Mouse (Mus musculus): Measurements from ENCODE around the gene Nacc1. TPM values are rescaled to one million over a fixed set of nuclear protein-coding genes. Genes with fewer than 3 reads are reported as not detected.

The Nacc1 gene
- 46.5 and 55.3 TPM in 2 replicates for total RNA-seq (2017)

DNA sequence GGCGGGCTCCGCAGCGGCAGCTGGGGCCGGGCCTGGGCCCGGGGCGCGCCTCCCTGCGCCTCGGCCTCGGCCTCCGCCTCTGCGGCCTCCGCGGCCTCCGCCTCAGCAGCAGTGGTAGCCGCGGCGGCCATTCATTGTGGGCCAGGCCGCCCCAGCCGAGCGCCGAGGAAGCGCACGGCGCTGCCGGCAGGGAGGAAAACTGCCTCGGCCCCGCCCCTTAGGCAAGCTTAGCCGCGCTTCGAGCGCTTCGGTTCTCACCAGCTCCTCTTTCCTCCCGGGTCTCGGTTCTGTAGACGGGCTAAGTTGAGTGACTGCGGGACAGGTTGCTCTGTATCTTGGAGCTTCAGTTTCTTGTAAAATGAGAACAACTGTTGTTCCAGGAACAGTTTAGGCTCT is at the start of gene Nacc1:
Gene Nacc1, minus strand, starts transcription at position 158 of the 396 bp plus-strand sequence.
- ATAC-seq (replicated peaks; ENCODE audit: low read depth, poor library complexity, severe bottlenecking): peak; percentile 70

DNA sequence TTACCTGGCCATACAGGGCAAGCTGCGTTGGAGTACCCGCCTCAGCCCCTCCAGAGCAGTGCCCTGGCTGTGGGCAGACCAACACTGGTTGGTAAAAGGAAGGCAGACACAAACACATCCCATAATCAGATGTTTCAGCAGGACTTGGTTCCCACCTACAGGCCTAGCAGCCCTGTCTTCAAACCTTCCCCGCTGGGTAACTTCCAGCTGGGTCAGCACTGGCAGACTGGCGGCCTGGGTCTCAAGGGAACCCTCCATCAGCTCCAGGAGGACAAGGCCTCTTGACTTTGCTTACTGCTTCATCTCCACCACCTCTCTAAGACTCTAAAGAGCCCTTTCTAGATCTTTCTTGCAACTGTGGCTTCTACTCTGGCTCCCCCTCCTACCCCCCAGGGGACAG is 48.9 kb upstream of the Nacc1 start:
- no peak for ATAC-seq (replicated peaks; ENCODE audit: low read depth, poor library complexity, severe bottlenecking)

DNA sequence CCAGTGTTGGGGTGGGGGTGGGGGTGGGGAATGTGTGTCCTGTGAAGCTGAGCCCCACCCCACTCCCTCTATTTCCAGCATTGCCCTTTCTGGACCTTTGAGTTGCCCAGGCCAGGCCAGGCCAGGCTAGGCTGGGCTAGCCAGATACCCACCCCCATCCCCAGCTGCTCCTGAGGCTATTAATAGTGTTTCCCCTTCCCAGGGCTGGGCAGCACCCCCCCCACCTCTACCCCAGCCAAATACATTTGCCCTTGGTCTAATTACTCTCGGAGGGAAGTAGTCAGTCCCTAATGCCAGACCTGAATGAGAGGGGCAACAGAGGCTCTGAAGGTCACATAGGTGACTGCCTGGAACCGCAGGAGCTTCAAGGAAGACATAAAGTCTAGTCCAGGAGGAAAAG is 47.9 kb upstream of the Nacc1 start:
- no peak for ATAC-seq (replicated peaks; ENCODE audit: low read depth, poor library complexity, severe bottlenecking)

DNA sequence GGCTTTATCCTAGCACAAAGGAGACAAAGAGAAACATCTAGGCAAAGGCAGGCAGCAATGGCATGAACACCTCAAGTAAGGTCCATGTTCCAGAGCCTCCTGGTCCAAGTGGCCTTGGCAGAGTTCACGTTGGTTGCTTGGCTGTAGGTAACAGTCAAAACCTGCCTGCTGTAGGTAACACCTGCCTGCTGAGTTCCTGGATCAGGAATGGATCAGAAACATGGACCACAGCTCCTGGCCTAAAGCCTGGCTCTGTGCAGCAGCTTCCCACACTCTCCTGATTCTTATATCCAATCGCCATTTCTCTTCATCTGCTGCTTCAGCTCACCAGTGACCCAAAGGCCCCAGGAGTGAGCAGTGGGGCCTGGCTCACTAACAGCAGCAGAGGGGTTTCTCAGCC is 47.0 kb upstream of the Nacc1 start:
- ATAC-seq (replicated peaks; ENCODE audit: low read depth, poor library complexity, severe bottlenecking): no peak

DNA sequence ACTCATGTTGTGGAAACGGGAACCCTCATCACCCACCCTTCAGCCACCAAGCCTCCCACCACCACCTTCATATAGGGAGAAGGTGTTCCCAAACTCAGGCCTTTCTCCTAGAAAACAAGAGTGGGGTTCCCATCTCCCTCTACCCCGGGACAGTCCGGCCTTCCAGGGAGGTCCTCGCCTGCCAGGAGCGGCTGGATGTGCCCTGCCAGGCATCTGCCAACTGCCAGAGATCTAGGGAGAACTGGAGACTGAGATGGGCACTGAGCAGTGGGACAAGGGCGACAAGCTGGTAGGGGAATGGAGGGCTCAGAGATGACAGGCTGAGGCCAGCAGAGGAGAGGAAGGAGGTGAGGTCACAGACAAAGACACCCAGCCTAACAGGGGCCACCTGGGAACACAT is 46.3 kb upstream of the Nacc1 start:
- no peak for ATAC-seq (replicated peaks; ENCODE audit: low read depth, poor library complexity, severe bottlenecking)

DNA sequence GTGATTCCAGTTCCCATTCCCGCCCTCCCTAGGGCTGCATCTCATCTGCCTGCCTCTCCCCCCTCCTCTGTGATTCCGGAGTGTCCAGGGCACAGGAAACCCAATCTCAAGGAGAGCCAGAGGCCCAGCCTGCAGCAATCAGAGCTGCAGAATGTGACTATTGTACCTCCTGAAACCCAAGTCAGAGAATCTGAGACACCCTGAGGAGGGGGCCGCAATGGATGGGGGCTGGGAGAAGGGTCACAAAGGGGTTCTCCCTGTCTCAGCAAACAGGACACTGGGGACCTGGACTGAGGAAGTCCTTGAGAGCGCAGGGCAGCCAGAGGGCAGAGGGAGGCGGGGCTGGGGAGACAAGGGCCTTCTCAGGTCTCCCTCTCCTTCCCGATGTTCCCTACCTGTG is 45.3 kb upstream of the Nacc1 start:
- no peak for ATAC-seq (replicated peaks; ENCODE audit: low read depth, poor library complexity, severe bottlenecking)

DNA sequence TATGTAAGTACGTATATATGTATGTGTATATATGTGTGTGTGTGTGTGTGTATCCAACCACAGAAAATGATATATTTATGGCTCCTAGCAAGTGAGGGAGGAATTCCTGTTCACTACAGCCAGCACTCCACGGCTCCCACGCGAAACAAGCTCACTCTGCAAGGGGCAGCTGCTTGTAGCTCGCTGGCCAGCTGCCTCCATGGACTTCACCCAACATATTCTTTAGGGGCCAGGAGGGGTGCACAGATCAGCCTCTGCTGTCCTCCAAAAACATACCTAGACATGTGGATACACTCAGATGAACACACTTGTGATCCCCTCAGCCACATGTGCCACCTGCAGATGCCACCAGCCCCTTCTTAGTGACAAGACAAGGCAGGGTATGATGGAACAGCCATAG is 44.9 kb upstream of the Nacc1 start:
- ATAC-seq (replicated peaks; ENCODE audit: low read depth, poor library complexity, severe bottlenecking): no peak

DNA sequence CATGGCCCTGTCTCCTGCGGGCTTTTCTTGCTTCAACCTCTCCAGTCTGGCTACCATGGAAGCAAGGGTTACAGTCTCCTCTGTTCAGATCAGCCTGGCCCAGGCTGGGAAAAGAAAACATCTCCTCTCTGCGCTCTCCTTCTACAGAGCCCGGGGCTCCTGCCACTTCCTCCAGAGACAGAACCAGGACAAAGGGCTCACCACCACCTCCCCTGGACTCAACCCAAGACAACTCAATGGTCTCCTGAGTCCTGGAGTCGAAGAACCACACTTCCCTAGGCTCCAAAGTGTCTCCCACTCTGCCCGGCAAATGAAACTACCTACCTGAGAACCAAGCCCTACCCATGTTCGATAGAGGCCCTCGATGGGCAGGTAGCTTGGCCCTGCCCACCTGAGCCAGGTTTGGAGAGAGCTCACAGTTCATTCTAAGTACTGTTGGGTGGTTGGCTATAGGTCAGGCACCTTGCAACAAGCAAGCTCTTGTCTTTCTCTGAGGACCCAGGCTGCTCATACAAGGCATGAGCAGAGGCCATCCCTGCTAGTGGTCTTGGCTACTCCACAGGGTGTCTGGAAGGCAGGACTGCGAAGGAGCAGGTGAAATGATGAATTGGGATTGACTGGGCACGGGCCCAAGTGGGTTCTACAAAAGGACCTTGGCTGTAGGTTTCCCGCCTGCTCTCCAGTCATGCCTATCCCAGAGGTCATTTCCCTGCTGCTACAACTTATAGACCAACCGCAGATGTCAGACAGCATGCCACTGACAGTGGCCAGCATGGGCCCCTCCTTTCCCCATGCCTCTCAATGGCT is 43.9 kb upstream of the Nacc1 start:
- ATAC-seq (replicated peaks; ENCODE audit: low read depth, poor library complexity, severe bottlenecking): no peak

DNA sequence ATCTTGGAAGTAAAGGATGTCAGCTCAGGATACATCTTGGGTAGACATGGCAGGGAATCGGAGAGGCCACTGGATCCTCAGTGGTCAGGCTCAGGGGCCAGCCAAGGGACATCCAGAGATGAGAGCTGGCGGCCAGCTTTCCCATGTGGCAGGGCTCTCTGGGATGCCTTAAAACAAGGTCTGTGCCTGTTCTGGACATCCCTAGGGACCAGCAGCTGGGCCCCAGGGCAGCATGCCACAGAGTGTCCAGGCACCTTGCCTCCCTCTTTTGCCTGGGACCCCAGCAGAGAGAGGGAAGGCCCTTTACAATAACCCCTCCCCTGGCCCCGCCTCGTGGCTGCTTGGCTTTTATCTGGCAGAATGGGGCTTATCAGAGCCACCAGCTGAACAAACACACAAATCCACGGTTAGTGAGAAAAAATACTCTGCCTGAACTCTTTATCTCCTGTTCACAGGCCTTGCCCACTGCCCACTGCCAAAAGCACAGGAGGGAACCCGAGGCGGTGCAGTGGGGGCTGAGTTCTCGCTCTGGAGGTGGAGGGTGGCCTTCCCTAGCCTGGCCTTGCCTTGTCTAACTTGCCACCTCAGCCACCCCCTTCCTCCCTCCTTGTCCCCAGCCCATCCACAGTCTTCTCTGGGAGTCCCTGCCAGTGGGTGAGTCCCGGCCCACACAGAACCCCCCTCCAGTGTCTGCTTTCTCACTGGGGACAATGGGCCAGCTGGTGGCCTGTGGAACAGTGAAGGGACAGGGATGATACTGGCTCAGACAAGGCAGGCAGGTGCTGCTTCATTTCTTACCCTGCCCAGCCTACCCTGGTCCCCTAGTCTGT is 43.1 kb upstream of the Nacc1 start:
- ATAC-seq (replicated peaks; ENCODE audit: low read depth, poor library complexity, severe bottlenecking): peak; percentile 75

DNA sequence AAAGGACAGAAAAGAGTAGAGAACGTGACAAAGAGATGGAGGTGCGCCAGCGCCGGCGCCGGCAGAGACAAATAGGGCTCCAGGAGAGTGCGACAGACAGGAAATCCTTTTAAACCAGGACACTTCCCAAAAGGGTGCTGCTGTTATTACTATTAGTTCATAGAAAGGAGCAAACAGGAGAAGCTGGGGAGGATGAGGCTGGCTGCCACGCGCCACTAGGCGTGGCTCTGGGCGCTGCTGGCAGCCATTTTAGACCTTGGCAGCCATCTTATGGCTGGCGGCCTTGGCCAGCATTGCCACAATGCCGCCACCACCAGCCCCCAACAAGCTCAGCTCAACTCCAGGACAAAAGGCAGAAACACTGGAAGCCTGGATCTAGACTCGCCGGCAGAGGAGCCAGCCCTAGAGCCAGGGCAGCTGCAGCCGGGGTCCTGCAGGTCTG is 42.3 kb upstream of the Nacc1 start:
- ATAC-seq (replicated peaks; ENCODE audit: low read depth, poor library complexity, severe bottlenecking): no peak

DNA sequence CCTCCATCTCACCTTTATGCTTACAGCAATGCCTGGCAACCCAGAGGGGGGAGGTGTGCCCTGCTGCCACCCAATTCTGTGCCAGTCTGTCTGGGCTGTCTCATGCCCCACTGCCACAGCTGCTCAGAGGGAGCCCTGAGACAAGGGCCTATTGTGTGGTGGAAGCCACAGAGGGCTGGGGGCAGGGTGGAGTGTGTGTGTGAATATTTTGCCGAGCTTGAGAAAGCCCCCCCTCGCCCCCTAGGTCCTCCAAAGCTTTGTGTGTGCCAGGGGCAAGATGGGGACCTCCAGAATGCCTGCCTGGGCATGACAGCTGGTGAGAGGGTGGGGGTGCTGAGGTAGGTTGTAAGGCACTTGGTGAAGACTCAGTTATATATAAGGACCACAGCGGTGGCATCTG is 40.8 kb upstream of the Nacc1 start:
- no peak for ATAC-seq (replicated peaks; ENCODE audit: low read depth, poor library complexity, severe bottlenecking)

DNA sequence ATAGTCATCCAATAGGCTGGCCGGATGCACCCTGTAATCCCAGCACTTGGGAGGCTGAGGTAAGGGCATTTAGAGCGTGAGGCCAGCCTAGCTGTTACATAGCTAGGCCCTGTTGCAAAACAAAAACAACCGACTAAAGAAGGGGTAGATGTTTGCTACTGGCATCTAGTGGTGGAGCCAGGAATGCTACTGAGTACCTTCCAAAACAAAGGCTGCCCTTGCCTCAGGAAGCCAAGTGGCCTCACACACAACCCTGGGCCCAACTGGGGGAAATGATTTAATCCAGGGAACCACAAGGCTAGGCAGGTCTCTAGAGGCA is 38.2 kb upstream of the Nacc1 start:
- peak; percentile 22; the same call in 1 of the 2 replicates for ATAC-seq (replicated peaks; ENCODE audit: low read depth, poor library complexity, severe bottlenecking)

DNA sequence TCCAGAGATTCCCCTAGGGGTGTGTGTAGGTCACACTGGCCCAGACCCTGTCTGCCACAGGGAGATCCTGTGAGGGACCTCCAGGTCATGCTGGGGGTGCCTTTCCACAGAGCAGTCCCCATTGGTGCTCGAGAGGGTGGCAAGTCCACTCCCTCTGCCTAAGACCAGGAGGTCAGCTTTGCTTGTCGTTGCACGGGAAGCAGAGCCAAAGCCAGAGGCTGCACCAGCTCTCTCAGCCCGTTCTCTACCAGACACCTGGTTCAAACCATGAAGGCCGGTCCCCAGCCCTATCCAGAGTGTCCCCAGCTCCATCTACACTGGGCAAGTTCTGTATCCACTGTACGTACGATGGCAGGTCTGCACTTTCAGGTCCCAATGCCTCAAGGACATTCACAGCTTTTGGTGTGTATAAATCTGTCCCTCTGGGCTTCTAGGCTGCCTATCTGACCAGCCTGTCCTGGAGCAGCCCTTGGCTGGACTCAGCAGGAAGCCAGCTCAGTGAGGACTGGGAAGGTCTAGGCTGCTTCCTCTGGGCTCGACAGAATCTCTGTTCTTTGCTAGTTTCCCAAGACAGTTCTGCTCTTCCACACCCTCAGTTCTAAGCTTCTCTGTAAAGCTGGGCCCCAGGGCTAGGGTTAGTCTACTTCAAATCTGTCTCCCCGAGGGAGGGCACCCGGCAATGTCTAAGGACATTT is 37.7 kb upstream of the Nacc1 start:
- no peak for ATAC-seq (replicated peaks; ENCODE audit: low read depth, poor library complexity, severe bottlenecking)

DNA sequence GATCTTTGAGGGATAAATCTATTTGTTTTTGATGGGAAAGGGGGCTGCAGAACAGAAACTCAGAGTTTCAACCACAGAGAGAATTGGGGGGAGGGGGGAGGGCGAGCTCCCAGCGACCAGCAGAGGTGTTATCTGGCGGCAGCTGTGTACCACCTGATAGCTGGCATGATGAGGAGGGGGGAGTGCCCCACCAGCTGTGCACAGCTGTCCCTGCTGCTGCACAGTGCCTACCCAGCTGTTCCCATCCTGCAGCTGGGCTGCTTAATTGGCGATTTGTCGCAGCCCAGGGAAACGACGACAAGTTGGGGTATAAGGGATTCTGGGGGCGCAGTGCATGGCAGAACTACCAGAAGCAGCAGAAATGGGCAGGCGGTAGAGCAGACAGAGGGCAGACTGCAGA is 37.0 kb upstream of the Nacc1 start:
- no peak for ATAC-seq (replicated peaks; ENCODE audit: low read depth, poor library complexity, severe bottlenecking)

DNA sequence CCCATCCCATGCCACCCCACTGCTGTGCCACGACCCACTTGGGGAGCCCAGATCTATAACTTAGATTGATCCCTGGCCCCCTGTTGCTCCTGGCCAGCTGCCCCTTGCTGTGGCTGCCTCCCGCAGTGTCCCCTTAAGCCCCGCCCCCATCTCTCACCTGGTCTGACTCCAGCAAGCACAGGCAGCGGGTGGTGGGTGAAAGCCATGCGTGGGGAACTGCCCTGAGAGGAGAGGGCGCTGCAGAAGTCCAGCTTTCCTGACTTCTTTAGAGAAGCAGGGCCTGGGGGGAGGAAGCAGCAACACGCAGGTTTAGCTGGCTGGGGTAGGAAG is 35.9 kb upstream of the Nacc1 start:
- no peak for ATAC-seq (replicated peaks; ENCODE audit: low read depth, poor library complexity, severe bottlenecking)

DNA sequence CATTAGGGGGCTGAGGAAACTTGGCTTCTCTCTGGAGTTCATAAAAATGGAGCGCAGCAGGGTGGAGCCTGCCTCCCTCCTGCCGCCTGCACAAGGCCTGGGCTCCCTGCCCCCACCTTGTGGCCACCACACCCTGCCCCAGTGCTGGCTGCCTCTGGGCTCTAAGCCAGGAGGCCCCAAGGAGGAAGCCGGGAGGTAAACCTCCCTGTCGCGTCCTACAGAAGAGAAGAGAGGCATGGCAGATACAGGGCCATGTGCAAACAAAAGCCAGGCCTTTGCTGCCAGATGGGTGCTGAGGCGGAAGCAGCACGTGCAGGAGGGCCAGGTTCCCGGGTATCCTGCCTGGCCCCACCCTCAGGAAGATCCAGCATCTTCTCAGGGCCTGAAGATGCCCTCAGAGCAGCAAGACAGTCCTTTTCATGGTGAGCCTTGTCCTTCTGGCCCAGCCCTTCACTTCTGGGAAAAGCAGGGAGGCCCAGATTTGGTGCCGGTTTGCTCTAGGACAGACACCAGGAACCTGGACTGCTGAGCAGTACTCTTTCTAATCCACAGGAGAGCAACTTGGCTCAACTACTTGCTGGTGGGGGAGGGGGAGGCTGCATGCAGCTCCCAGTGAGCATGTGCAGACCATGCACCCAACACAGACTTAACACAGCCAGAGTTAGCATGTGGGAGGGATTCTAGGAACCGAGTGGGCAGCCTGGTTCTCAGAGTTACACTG is 35.3 kb upstream of the Nacc1 start, which contains the start of gene G430095P16Rik:
Gene G430095P16Rik, plus strand, starts transcription at position 158 of the 721 bp plus-strand sequence.
- peak; percentile 87 for ATAC-seq (replicated peaks; ENCODE audit: low read depth, poor library complexity, severe bottlenecking)

DNA sequence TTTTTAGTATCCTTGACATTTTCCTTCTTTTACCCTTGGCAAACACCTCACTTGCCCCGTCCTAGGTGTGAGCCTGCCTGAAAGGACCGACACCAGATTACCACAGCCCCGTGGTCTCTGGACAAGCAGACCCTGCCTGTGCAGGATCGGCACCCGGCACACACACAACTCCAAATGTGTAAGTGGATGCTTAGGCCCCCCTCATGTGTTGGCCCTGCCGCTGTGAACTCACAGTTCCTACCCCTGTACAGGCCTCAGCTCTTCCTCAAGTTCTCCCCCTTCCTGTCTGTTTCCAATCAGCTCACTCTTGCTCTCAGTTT is 34.8 kb upstream of the Nacc1 start:
- ATAC-seq (replicated peaks; ENCODE audit: low read depth, poor library complexity, severe bottlenecking): no peak

DNA sequence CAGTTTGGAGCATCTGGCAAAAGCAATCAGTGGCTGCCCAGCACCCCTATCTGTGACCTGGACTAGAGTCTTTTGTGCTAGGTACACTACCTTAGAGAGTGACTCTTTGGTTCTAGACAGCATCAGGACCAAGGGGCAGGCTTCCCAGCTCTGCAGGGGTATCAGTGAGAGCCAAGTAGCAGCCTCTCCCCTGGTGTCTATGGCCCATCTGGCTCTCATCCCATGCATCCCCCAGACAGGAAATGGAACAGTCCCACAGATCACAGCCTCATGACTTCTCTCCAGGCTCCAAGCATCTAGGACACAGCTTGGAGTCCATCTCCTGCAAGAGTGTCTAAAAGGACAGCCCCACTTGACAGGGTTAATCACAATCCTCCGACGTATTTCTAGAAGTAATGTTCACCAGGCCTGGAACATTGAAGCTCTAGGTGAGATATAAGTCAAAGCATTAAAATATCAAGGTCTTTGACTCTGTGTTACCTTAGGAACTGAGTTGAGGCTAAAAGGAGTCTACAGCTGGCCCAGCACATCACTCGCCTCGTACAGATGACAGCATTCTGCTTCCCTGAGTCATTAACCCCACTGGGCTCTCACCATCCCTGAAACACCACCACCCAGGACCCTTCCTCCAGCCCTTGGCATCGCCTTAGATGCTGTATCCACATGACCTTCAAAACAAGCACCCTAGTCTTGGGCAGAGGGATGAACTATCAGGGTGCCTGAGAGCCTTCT is 31.5 kb upstream of the Nacc1 start:
- no peak for ATAC-seq (replicated peaks; ENCODE audit: low read depth, poor library complexity, severe bottlenecking)

DNA sequence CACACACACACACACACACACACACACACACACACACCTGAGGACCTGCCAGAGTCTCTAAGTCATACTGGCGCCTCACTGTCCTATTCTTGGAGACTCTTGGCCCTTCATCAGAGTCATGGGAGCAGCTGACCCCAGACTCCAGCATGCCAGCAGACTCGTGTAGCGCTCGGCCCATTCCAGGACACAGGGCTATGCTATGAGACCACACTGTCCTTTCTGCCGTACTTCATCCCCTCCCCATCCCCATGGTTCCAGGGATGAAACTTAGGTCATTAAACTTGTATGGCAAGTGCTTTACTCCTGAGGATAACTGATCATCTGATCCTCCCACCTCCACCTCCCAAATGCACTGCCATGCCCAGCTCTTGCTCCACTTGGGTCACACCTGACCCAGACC is 30.8 kb upstream of the Nacc1 start:
- no peak for ATAC-seq (replicated peaks; ENCODE audit: low read depth, poor library complexity, severe bottlenecking)

DNA sequence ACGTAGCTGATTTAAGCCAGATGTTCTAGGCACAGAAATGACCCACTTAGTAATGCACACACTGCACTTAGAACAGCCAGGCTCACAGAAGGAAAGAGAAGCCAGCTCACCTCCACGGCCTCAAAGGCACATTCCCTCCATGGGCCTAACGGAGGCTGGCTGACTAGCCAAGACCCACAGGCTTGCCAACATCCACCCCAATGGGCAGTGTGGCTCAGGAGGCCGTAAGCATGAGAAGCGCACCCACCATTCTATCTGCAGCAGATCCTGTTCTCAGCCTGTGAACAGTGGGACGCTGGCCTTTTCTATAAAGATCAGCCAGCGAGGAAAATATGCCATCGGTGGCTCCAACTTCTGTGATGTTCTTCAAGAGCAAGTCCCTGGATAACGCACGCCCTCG is 29.1 kb upstream of the Nacc1 start:
- ATAC-seq (replicated peaks; ENCODE audit: low read depth, poor library complexity, severe bottlenecking): no peak

Data from common myeloid progenitor, adult 5-6 weeks (primary cell).